Mouse (Mus musculus) 416B (cell line): ENCODE results near the gene Gm6763.
"Not testable (repeated sequence)": the region's sequence is repeated elsewhere in the genome, so short reads cannot be mapped to it uniquely, and the experiment has no call there.

Experiments
- DNase-seq: peaks from one replicate; pipeline ENCODE4 v3.0.0; 2011; ENCODE audit warnings: low read depth

Gene Gm6763

GRCm38 (mm10) chr10:104151197-104151596, at the start of gene Gm6763:
Gm6763 (plus strand) TSS chr10:104151497.
- DNase-seq = not testable (repeated sequence)

GRCm38 (mm10) chr10:104110044-104110443, 41.3 kb upstream of the Gm6763 start:
- no peak for DNase-seq

GRCm38 (mm10) chr10:104118312-104118711, 33.0 kb upstream of the Gm6763 start:
- DNase-seq = no peak

GRCm38 (mm10) chr10:104142687-104143086, 8.6 kb upstream of the Gm6763 start, which contains the start of gene Gm21293:
Gm21293 (plus strand) TSS chr10:104142987.
- DNase-seq = not testable (repeated sequence)

- DNase-seq = not testable (repeated sequence)
Measured at GRCm38 (mm10) chr10:104159706-104160105, 8.4 kb downstream of the Gm6763 start, which contains the start of gene Gm8764. Gm8764 (plus strand) TSS chr10:104160006.

- DNase-seq = not testable (repeated sequence)
Measured at GRCm38 (mm10) chr10:104168215-104168614, 16.9 kb downstream of the Gm6763 start, which contains the start of gene Gm21304. Gm21304 (plus strand) TSS chr10:104168515.

- not testable (repeated sequence) for DNase-seq
Measured at GRCm38 (mm10) chr10:104176724-104177123, 25.4 kb downstream of the Gm6763 start, which contains the start of gene Gm21312. Gm21312 (plus strand) TSS chr10:104177024.

- DNase-seq = not testable (repeated sequence)
Measured at GRCm38 (mm10) chr10:104185233-104185632, 33.9 kb downstream of the Gm6763 start, which contains the start of gene Gm20765. Gm20765 (plus strand) TSS chr10:104185533.

GRCm38 (mm10) chr10:104193742-104194141, 42.4 kb downstream of the Gm6763 start, which contains the start of gene Gm4340:
Gm4340 (plus strand) TSS chr10:104194042.
- not testable (repeated sequence) for DNase-seq
